Mouse (Mus musculus): Measurements from ENCODE around the gene Xpo6. TPM values are rescaled to one million over a fixed set of nuclear protein-coding genes. Genes with fewer than 3 reads are reported as not detected.

Xpo6 gene
- polyA plus RNA-seq, 1 experiment = 226 TPM

DNA sequence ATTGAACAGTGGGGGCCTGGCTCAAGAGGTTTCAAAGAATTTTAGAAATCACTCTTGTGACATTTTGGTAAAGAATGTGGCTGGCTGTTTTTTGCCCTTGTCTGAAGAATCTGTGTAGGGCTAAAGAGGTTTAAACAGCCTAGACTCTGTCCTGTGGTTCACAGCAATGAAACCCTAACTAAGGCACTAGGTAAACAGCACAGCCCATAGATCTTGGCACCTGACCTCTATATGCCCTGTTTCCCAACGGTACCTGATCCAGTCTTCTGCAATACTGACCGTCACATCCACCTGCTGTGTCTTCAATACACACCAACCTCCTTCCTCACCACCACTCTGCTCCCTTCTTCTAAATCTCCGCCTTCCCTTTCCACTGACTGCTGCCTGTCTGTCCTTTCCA, 42.1 kb downstream of the Xpo6 start:
- DNase-seq (ENCODE audit: low read depth) = no peak
- TF ChIP-seq POLR2A (IDR thresholded peaks at IDR 0.05; ENCODE audit: borderline replicate concordance, extremely low read depth, insufficient read depth, insufficient read length, poor library complexity, severe bottlenecking) = no peak

DNA sequence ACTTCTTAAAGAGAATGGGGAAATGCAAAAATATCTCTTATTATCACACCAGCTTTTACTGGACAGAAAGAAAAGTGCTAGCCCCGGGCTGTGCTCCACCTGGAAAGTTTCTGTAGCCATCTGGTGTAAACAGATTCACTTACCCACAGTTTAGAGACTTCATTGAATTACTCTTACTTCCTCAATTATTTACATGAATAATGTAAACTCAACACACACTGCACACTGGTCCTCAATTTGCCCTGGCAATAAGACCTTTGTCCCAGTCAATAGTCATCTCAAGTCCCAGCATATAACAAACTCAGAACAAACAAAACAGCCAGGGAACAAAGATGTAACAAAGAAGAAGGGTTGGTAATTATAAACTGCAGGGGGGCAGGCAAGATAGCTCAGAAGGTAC, 44.6 kb downstream of the Xpo6 start:
- TF ChIP-seq POLR2A (IDR thresholded peaks at IDR 0.05; ENCODE audit: borderline replicate concordance, extremely low read depth, insufficient read depth, insufficient read length, poor library complexity, severe bottlenecking) (no peak), CTCF (IDR thresholded peaks at IDR 0.05; ENCODE audit: borderline replicate concordance, extremely low read depth, insufficient read depth, insufficient read length) (no peak)
- DNase-seq (ENCODE audit: low read depth) = no peak

DNA sequence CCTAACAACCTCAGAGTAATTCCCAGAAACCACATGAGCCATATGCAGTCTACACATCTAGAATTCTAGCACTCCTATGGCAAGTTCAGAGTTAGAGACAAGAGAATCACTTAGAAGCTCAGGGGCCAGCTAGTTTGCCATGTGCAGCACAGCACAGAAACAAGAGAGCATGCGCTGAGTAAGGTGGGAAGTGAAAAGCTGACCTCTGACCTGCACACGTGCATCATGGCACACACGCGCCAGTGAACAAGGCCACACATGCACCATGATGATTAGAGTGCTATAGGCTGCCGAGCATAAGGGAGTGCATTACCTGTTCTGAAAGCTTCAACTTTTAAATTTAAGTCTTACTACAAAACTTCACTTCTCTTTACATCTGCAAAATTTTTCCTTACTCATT, 45.6 kb downstream of the Xpo6 start:
- TF ChIP-seq CTCF (IDR thresholded peaks at IDR 0.05; ENCODE audit: borderline replicate concordance, extremely low read depth, insufficient read depth, insufficient read length) = no peak

DNA sequence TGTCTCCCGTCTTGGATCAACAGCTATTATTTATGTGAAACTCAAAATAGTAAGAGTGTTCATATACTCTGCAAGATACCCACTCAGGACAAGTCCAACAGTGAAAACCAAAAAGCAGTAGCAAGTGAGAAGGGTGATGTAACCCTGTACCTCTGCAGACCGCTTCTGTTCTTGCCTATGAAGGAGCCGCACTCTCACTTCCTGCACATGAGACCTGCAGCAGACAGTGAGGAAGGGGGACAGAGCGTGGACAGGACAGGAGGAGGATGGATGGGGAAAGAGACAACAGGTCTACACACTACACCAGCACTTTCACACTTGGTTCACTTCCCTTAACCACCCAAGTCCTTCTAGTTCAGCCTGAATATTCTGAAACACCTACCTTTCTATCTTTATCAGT, 48.0 kb downstream of the Xpo6 start:
- no peak for DNase-seq (ENCODE audit: low read depth)
- TF ChIP-seq CTCF (IDR thresholded peaks at IDR 0.05; ENCODE audit: borderline replicate concordance, extremely low read depth, insufficient read depth, insufficient read length) = no peak
- no peak for TF ChIP-seq POLR2A (IDR thresholded peaks at IDR 0.05; ENCODE audit: borderline replicate concordance, extremely low read depth, insufficient read depth, insufficient read length, poor library complexity, severe bottlenecking)

More for the DNA sequence above, 45.6 kb downstream of the Xpo6 start:
- DNase-seq (ENCODE audit: low read depth) = no peak

- DNase-seq (ENCODE audit: low read depth) = no peak
- no peak for TF ChIP-seq POLR2A (IDR thresholded peaks at IDR 0.05; ENCODE audit: borderline replicate concordance, extremely low read depth, insufficient read depth, insufficient read length, poor library complexity, severe bottlenecking)
- TF ChIP-seq CTCF (IDR thresholded peaks at IDR 0.05; ENCODE audit: borderline replicate concordance, extremely low read depth, insufficient read depth, insufficient read length) = no peak
These were observed 54.1 kb downstream of the Xpo6 start for GRCm38 (mm10) chr7:126146156-126146555.

GRCm38 (mm10) chr7:126144364-126144763, 55.9 kb downstream of the Xpo6 start:
- no peak for DNase-seq (ENCODE audit: low read depth)
- TF ChIP-seq POLR2A (IDR thresholded peaks at IDR 0.05; ENCODE audit: borderline replicate concordance, extremely low read depth, insufficient read depth, insufficient read length, poor library complexity, severe bottlenecking) = no peak
- no peak for TF ChIP-seq CTCF (IDR thresholded peaks at IDR 0.05; ENCODE audit: borderline replicate concordance, extremely low read depth, insufficient read depth, insufficient read length)

- no peak for DNase-seq (ENCODE audit: low read depth)
- no peak for TF ChIP-seq POLR2A (IDR thresholded peaks at IDR 0.05; ENCODE audit: borderline replicate concordance, extremely low read depth, insufficient read depth, insufficient read length, poor library complexity, severe bottlenecking)
- no peak for TF ChIP-seq CTCF (IDR thresholded peaks at IDR 0.05; ENCODE audit: borderline replicate concordance, extremely low read depth, insufficient read depth, insufficient read length)
These were observed 62.5 kb downstream of the Xpo6 start for GRCm38 (mm10) chr7:126137850-126138249.

DNA sequence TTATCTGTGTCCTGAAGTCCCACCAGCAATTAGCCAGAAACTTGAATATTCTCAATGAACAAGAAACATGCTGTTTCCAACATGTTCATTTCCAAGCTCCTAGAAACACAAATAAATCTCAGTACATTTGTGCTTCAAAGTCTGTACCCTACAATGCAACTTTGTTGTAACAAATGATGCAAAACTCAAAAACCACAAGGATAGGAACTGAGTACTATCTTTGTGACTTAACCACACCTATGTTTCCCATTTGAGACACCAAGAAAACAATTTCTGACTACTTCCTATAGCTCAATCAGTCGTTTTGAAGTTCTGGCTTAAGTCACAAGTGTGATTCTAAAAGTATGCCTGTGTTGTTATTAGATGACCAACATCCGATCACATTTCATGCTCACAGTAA, 64.9 kb downstream of the Xpo6 start:
- DNase-seq (ENCODE audit: low read depth) = no peak
- no peak for TF ChIP-seq POLR2A (IDR thresholded peaks at IDR 0.05; ENCODE audit: borderline replicate concordance, extremely low read depth, insufficient read depth, insufficient read length, poor library complexity, severe bottlenecking)
- TF ChIP-seq CTCF (IDR thresholded peaks at IDR 0.05; ENCODE audit: borderline replicate concordance, extremely low read depth, insufficient read depth, insufficient read length) = no peak

GRCm38 (mm10) chr7:126134634-126135321, 65.5 kb downstream of the Xpo6 start:
- no peak for DNase-seq (ENCODE audit: low read depth)
- no peak for TF ChIP-seq CTCF (IDR thresholded peaks at IDR 0.05; ENCODE audit: borderline replicate concordance, extremely low read depth, insufficient read depth, insufficient read length)
- no peak for TF ChIP-seq POLR2A (IDR thresholded peaks at IDR 0.05; ENCODE audit: borderline replicate concordance, extremely low read depth, insufficient read depth, insufficient read length, poor library complexity, severe bottlenecking)

GRCm38 (mm10) chr7:126127673-126128072, 72.6 kb downstream of the Xpo6 start:
- DNase-seq (ENCODE audit: low read depth) = no peak
- TF ChIP-seq CTCF (IDR thresholded peaks at IDR 0.05; ENCODE audit: borderline replicate concordance, extremely low read depth, insufficient read depth, insufficient read length) (no peak), POLR2A (IDR thresholded peaks at IDR 0.05; ENCODE audit: borderline replicate concordance, extremely low read depth, insufficient read depth, insufficient read length, poor library complexity, severe bottlenecking) (no peak)

GRCm38 (mm10) chr7:126126502-126126901, 73.8 kb downstream of the Xpo6 start:
- TF ChIP-seq POLR2A (IDR thresholded peaks at IDR 0.05; ENCODE audit: borderline replicate concordance, extremely low read depth, insufficient read depth, insufficient read length, poor library complexity, severe bottlenecking) (no peak), CTCF (IDR thresholded peaks at IDR 0.05; ENCODE audit: borderline replicate concordance, extremely low read depth, insufficient read depth, insufficient read length) (no peak)
- no peak for DNase-seq (ENCODE audit: low read depth)

DNA sequence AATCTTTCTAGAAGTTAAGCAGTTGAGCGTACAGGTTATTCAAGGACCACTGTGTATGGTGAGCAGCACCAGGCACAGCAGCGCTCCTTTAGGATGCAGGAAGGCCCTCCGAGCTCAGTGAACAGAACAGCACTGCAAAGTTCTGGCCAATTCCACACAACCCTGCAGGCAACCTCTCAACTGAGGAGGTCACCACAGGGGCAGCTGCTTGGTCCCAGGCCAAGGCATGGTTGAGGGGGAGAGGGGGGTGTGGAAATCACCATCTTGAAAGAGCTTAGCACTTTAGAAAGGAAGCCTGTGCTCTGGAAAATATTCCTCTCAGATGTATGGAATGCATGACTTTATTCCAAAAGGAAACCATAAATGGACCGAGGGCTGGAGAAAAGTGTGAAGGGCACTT, 78.8 kb downstream of the Xpo6 start:
- TF ChIP-seq POLR2A (IDR thresholded peaks at IDR 0.05; ENCODE audit: borderline replicate concordance, extremely low read depth, insufficient read depth, insufficient read length, poor library complexity, severe bottlenecking) = no peak
- TF ChIP-seq CTCF (IDR thresholded peaks at IDR 0.05; ENCODE audit: borderline replicate concordance, extremely low read depth, insufficient read depth, insufficient read length) = no peak
- DNase-seq (ENCODE audit: low read depth) = no peak
